15 mouse cellular contexts compared by ENCODE assay signal in the genomic region with DNA sequence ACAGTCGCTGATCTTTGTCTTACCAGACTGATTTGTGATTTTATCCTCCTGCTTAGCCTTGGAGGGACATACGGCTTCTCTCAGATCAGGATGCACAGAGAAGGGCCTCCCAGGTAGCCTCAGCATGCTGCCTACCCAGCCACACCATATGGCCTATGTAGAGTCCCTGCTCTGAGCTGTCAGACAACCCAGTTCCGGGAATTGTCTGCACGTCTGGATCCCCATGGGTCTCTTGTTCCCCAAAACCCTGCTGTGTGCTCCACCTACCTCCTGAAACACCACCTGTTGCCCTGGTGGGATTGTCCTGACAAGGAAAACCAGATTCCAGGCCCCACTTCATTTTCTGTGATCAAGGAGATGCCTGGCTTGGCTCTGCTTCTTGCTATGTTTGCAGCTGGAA.
"Had no signal": no experiment of that assay in that cellular context is flagged by ENCODE, and none has a peak within 500 bp of the region (broad histone marks: within the 10 kb centered on the region; RNA-seq: fewer than 3 reads in every experiment).

No protein-coding gene starts in this region.

- ATAC-seq: midbrain, embryonic 16.5 days had no signal

- H3K27ac ChIP-seq: kidney, embryonic 15.5 days; limb, embryonic 13.5 days; liver, embryonic 14.5 days; midbrain, embryonic 12.5 days had no signal

- H3K36me3 ChIP-seq: kidney, embryonic 15.5 days; limb, embryonic 13.5 days; midbrain, embryonic 12.5 days had no signal

- H3K27me3 ChIP-seq: kidney, embryonic 15.5 days; limb, embryonic 13.5 days had no signal

- DNase-seq: kidney, adult 2 months; kidney, postnatal 14 days; layer of hippocampus, adult 9-11 months; layer of hippocampus, postnatal 36 days; left cerebral cortex, postnatal 4 days; lung, adult 18-20 months; right cerebral cortex, postnatal 4 days; spleen, adult 18-20 months; thymus, adult 18-20 months; thymus, postnatal 14 days had no signal

- H3K4me3 ChIP-seq: kidney, embryonic 15.5 days; limb, embryonic 13.5 days; midbrain, embryonic 12.5 days had no signal

- H3K9me3 ChIP-seq: kidney, embryonic 15.5 days; limb, embryonic 13.5 days; midbrain, embryonic 12.5 days had no signal
